Mouse (Mus musculus): Measurements from ENCODE around the gene Nampt. TPM values are rescaled to one million over a fixed set of nuclear protein-coding genes. Genes with fewer than 3 reads are reported as not detected.
A peak's percentile ranks its signal among the peaks of the same experiment; 100 is the strongest.

Nampt gene
- total RNA-seq (2015) (52.1 and 55.0 TPM in 2 replicates), total RNA-seq (2017) (58.7 and 62.1 TPM in 2 replicates)

DNA sequence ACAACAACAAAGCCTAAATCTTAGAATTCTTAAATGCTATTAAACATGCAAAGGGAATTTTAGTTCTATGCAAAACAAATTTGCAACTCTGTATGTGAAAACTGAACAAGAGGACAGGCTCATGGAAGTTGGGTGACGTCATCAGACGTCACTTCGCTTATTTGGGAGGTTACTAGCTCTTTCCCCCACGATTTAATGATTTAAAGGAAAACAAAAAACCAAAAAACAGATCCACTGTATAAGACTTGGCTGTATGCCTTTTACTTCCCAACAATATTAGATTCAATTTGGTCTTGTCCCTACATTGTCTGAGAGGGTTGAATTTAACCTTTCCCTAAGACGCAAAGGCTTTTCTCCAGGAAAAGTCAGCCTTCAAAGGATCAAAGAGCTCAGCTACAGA, at the start of gene Nampt:
Gene Nampt, plus strand, starts transcription at position 130 of the 400 bp plus-strand sequence.
- ATAC-seq (replicated peaks; ENCODE audit: poor library complexity) = no peak

GRCm38 (mm10) chr12:32770766-32771165, 48.6 kb upstream of the Nampt start:
- ATAC-seq (replicated peaks; ENCODE audit: poor library complexity) = no peak

GRCm38 (mm10) chr12:32774592-32774991, 44.8 kb upstream of the Nampt start:
- ATAC-seq (replicated peaks; ENCODE audit: poor library complexity) = no peak

- ATAC-seq (replicated peaks; ENCODE audit: poor library complexity) = no peak
These were observed 30.3 kb upstream of the Nampt start for GRCm38 (mm10) chr12:32789092-32789491.

DNA sequence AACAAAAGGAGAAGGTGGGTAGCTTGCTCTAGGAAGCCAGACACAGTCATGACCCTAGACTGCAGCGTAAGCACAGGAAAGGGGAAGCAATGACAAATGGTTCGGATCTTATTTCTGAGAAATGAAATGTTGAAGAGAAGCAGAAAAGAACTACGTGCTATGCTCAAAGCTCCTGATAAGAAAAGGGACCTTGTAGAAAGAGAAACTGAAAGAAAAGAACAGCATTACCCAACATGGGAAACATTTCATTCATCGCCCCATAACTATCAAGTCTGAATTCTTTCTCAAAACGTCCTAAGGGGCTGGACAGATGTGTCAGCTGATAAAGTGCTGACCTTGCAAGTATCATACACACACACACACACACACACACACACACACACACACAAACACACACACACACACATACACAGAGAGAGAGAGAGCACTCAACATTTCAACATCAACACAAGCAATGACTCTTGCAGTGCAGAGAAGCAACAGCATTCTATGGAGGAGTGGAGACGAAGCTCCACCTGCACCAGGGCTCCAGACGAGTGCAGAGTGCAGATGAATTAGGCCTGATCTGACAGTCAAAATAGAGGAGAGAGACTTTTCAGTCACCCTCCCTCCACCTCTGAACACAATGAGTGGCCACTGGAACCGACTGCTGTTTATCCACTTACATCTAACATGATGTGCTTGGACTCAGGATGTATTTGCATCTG, 23.4 kb upstream of the Nampt start:
- peak; percentile 79 for ATAC-seq (replicated peaks; ENCODE audit: poor library complexity)

DNA sequence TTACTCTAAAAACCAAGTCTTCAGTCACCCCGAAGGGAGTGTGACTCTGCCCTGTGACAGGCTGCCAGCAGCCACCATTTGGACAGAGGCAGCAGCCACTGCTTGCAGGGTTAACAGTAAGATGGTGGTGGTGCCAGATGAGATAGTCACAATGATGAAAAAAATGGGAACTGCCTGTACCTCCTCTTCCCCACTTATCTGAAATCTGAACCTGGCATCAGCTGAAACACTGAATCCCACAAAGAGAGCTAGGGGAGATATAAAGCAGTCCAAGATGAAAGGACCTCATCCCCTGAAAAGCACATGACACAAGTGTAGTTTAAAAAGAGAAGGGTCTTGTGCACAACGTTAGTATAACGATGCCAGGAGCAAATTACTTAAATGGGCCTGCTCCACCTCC, 21.9 kb upstream of the Nampt start:
- ATAC-seq (replicated peaks; ENCODE audit: poor library complexity) = no peak

- ATAC-seq (replicated peaks; ENCODE audit: poor library complexity) = no peak
These were observed 18.3 kb upstream of the Nampt start for GRCm38 (mm10) chr12:32801078-32801477.

- ATAC-seq (replicated peaks; ENCODE audit: poor library complexity) = no peak
These were observed 13.8 kb upstream of the Nampt start for GRCm38 (mm10) chr12:32805559-32805958.

GRCm38 (mm10) chr12:32819823-32820605, 669 bp downstream of the Nampt start:
- ATAC-seq (replicated peaks; ENCODE audit: poor library complexity) = peak; percentile 89

DNA sequence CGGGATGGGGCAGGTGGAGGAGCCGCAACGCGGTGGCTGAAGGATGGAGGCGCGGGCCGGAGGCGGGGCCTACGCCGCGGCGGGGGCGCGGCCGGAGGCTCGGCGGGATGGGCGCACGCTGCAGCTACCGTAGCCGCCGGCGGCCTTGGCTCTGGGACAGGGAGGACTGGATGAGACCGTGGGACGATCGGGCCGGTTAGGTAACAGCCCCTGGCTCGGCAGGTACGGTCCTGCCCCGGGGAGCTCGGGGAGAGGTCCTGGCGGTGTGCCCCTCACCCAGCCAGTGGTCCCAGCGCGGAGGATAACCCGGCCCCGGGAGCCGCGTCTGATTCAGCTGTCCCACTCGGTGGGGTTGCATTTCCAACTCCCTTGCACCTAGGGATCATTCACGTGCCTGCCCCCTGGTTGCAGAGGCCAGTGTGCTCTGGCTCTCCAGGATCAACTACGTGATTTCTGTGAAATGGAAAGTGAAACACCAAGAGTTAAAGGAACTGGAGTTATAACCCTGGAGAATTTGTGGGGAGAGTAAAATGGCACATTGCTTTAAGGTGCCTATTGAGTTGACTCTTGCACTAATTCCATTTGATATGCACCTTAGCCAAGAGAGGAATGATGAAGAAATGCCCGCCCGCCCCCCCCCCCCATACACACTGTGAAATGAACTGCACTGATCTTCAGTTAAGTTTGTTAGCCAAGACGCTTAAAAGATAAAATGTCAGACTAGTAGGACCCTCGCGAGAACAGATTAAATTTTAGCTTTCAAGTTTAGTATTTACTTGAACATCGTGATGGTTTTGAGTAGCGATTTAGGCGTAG, 1.6 kb downstream of the Nampt start:
- peak; percentile 32 for ATAC-seq (replicated peaks; ENCODE audit: poor library complexity)

- no peak for ATAC-seq (replicated peaks; ENCODE audit: poor library complexity)
These were observed 2.2 kb downstream of the Nampt start for GRCm38 (mm10) chr12:32821504-32822011.

DNA sequence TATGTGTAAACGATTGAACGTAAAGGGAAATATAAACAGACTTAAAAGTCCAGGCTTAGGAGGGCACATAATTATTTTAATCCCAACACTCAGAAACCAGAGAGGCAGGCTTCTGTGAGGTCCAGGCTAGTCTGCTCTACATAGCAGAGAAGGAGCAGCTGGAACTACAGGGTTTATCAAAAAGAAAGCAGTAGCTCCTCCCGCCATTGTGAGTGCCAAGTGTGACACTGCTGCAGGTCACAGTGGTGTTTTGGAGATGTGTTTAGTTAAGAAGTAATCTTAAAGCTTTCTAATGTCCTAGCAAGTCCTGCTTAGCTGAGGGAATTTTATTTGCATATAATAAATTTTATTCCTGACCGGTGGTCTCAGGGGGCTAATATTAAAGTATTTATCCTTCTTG, 2.7 kb downstream of the Nampt start:
- no peak for ATAC-seq (replicated peaks; ENCODE audit: poor library complexity)

DNA sequence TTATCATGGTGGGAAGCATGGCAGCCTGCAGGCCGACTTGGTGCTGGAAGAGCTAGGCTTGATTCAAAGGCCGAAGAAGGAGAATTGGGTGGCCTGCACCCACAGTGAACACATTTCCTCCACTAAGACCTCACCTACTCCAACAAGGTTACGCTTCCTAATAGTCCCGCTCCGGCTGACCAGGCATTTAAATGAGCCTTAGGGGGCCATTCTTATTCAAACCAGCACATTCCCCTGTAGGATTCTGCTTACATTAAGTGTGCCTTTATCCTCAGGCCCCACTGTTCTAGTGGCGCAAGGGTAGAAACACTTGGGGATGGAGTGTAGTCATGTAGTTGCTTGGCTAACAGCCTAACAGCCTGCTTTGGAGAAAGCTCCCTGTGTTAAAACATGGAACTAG, 5.2 kb downstream of the Nampt start:
- no peak for ATAC-seq (replicated peaks; ENCODE audit: poor library complexity)

GRCm38 (mm10) chr12:32826971-32827370, 7.6 kb downstream of the Nampt start:
- ATAC-seq (replicated peaks; ENCODE audit: poor library complexity) = peak; percentile 97

DNA sequence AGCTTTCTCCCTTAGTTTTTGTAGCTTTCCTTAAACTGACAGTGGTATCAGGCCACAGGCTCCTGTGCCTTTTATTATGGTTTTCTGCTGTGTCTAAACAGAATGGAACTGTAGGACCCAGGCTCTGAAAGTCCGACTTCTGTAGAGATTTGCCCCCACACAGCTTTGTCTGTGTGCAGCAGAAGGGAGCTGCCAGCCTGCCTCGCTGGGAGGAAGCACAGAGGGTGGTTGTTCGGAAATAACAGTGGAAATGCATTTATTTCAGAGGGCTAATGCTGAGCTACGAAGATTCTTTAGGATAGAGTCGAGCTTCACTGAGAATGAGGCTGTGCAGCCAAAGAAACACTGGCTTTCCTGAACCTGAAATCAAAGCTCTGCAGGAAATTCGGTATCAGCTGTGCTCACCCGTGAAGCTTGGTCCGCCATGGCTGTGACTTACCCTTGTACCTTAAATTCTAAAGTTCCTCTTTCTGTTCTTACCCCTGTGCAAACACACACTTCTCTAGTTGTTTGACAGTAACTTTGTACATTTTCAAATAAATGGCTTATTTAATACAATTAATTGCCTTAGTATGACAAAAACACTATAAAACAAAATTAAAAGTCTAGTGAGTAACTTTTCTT, 8.9 kb downstream of the Nampt start:
- no peak for ATAC-seq (replicated peaks; ENCODE audit: poor library complexity)

DNA sequence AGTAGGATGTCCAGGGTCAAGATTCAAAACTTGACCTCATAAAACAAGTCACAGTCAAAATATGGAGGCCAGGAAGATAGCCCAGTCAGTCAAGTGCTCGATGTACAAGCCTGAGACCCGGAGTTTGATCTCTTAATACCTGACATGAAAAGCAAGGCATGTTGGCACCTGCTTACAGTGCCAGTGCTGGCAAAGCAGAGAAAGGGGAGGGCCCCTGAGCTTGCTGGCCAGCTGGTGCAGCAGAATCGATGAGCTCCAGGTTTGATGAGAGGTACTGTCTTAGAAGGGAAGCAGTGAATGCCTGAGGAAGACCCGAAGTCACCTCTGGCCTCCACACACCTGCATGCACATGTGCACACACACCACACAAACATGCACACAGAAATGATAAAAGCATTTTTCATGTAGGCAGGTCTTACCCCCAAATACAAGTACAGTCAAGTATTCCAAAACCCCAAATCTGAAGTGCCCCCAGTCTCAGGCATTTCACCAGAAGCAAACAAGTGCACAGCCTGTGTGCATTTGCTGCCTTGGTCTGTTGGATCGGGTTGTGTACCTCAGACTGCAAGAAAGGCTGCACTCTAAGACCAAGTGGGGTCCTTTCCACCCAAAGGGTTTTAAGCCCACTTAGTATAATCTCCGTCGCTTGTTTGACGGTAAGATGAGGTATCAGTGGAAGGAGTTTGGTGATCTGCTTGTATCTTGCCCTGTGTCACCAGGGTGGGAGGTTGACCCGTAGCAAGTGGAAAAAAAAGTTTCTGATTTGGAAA, 10.2 kb downstream of the Nampt start:
- no peak for ATAC-seq (replicated peaks; ENCODE audit: poor library complexity)

DNA sequence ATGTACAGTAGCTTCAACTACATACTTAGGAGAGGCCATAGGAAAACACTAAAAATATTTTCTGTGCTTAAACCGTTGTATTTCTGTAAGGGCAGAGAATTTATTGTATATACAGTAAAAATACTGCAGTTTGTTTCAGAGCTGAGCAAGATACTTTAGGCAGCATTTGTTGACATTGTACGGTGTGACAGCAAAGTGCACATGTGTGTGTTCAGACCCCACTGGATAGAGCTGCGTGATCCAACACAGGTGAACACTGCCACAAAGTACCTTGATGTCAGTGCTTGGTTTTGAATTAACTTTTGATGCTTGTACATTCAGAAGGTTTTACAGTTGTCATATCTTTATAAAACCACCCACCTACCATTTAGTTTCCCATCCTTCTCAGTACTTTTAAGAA, 12.7 kb downstream of the Nampt start:
- ATAC-seq (replicated peaks; ENCODE audit: poor library complexity) = no peak

DNA sequence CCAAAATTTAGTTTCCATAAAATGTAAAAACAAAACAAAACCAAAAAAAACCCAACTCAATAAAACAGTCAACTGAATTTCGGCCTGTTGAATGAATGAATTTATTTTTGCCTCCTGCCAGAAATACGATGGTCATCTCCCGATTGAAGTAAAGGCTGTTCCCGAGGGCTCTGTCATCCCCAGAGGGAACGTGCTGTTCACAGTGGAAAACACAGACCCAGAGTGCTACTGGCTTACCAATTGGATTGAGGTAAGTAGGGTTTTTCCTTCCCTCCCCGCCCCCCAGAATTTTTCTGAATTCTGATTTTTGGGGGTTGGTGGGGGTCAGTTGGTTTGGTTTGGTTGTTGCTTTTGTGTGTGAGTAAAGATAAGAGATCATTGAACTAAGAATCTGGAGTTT, 15.4 kb downstream of the Nampt start:
- no peak for ATAC-seq (replicated peaks; ENCODE audit: poor library complexity)

- ATAC-seq (replicated peaks; ENCODE audit: poor library complexity) = no peak
These were observed 15.9 kb downstream of the Nampt start for GRCm38 (mm10) chr12:32835235-32835634.

GRCm38 (mm10) chr12:32838406-32838805, 19.1 kb downstream of the Nampt start:
- ATAC-seq (replicated peaks; ENCODE audit: poor library complexity) = no peak

Data from megakaryocyte progenitor cell, adult 5-6 weeks (primary cell).